Mouse (Mus musculus) inflammation-experienced regulatory T-cells (primary cell): ENCODE data around the gene Gm36864. TPM values are rescaled to one million over a fixed set of nuclear protein-coding genes. Genes with fewer than 3 reads are reported as not detected.

ENCODE experiments used
- polyA plus RNA-seq, 2 experiments: library from polyadenylated mRNA; unstranded; fragments of 100-300 nt; shearing (Covaris generic); gene quantifications; one replicate each; pipeline ENCODE4 v1.2.1; 2017

Gm36864 gene
- polyA plus RNA-seq: 1 to 10 TPM in 1 of 2 experiments, not detected in 1; 2.8 TPM

DNA sequence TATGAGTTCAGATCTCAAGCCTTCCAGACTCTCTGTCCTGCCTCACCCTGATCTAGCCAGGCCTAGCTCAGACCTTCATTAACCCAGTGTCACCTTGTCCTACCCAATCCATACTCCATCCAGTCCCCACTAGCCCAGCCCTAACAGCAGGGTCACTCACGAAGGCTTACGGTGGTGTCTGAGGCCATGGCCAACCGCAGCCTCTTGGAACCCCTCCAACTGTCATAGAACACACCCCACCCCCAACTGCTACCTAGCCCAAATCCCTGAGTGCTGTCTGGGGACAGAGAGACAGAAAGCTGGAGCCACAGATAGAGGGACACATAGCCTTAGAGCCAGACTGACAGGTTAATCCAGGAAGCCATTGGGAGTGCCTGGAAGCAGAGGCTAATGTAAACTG, at the start of gene Gm36864:
Gm36864 (plus strand) TSS at position 269 of the 400 bp plus-strand sequence.

DNA sequence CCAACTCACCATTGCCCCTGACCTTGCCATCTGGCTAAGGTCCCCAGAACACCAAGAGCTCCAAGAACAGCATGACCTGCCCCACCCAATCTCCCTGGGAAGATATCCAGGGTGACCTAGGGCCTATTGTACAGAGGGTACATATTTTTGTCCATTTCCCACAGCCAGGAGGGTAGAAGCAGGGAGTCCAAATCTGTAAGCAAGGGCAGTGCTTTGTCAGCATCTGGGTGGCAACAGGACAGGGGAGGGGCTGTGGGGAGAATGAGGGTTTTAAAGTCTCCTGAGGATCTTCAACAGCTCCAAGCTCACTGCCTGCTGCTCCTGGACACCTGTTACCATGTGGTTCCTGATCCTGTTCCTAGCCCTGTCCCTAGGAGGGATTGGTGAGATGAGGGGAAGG, 48.0 kb upstream of the Gm36864 start, which contains the start of gene Klk1b24:
Klk1b24 (plus strand) TSS at position 301 of the 400 bp plus-strand sequence.

DNA sequence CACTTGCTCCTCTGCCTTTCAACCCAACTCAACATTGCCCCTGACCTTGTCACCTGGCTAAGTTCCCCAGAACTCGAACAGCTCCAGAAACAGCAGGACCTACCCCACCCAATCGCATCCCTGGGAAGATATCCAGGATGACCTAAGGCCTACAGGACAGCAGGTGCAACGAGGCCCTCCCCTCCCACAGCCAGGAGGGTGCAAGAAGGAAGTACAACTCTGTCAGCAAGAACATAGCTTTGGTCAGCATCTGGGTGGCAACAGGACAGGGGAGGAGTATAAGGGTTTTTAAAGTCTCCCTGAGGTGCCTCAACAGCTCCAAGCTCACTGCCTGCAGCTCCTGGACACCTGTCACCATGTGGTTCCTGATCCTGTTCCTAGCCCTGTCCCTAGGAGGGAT, 38.1 kb upstream of the Gm36864 start, which contains the start of gene Klk1b3:
Klk1b3 (plus strand) TSS at position 301 of the 400 bp plus-strand sequence.

DNA sequence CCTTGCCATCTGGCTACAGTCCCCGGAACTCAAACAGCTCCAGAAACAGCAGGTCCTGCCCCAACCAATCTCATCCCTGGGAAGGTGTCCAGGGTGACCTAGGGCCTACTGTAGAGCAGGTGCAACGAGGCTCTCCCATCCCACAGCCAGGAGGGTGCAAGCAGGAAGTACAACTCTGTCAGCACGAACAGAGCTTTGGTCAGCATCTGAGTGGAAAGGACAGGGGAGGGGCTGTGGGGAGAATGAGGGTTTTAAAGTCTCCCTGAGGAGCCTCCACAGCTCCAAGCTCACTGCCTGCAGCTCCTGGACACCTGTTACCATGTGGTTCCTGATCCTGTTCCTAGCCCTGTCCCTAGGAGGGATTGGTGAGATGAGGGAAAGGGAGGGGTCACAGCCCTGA, 28.8 kb upstream of the Gm36864 start, which contains the start of gene Klk1b4:
Klk1b4 (plus strand) TSS at position 301 of the 400 bp plus-strand sequence.

DNA sequence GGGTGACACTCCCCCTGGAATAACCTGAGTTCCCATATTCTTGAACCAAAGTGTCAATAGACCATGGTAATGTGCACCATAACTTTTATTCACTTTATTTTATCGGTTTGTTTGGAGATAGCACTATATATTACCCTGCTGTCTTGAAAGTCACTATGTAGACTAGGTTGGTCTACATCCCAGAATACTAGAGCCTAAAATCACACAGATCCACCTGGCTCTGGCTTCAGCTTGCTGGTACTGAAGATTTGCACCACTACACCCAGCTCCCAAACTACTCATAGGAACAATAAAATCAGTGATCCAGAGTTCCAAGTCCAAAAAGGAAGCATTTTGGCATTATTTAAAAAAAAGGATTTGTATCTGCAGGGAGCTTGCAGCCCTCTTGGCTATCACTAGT, 20.3 kb upstream of the Gm36864 start, which contains the start of gene Klk1b5:
Klk1b5 (plus strand) TSS at position 301 of the 400 bp plus-strand sequence.

DNA sequence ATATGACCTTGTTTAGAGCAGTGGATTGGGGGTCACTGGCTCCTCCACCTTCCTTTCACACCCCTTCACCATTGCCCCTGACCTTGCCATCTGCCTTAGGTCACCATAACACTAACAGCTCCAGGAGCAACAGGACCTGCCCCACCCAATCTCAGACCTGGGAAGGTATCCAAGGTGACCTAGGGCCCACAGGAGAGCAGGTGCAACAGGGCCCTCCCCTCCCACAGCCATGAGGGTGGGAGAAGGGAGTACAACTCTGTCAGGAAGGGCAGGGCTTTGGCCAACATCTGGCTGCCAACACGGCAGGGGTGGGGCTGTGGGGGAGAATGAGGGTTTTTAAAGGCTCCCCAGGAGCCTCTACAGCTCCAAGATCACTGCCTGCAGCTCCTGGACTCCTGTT, 10.9 kb upstream of the Gm36864 start, which contains the start of gene Klk1:
Klk1 (plus strand) TSS at position 285 of the 400 bp plus-strand sequence.

DNA sequence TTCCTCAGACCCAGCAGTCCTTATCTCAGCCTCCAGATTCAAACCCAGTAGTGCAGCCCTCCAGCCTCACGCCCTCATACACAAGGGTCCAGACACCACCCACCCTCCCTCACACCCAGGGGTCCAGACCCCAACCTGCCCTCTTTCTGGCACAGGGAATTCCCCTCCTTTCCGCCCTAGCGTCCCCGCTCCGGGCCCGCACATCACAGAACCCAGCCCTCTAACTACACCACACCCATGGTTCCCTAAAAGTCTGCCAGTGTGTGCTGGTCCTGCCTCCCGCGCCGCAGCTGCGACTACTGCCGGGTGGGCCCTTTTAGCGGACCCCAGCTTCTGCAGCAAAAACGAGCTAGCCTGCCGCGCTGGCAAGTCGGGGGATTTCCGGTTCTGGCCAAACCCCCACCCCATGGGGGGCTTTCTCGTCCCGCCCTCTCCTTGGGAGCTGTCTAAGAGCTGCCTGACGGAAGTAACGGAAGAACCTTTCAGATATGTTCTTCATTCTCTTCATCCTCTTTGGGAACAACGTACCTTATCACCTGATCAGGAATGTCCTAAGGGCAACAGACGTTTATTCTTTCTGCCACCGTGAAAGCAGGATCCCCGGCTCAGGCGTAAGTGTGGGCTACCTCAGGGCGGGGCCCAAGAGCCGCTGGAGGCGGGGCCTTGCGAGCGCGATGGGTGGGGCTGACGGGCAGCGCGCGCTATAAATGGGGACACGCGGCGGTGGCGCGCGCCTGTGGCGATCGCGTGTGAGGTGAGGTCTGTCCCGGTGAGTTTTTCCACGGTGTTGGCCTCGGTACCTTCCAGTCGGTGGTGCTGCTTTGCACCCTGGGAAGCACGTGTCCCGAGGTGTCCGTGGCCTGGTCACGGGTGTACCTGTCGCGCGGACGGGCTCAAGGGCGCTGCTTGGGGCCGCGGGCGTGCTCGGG, 10.3 kb downstream of the Gm36864 start, which contains the start of the genes 1700028J19Rik and 2410002F23Rik:
1700028J19Rik (minus strand) TSS at position 641 of the 929 bp plus-strand sequence.
2410002F23Rik (plus strand) TSS at position 668 of the 929 bp plus-strand sequence.

DNA sequence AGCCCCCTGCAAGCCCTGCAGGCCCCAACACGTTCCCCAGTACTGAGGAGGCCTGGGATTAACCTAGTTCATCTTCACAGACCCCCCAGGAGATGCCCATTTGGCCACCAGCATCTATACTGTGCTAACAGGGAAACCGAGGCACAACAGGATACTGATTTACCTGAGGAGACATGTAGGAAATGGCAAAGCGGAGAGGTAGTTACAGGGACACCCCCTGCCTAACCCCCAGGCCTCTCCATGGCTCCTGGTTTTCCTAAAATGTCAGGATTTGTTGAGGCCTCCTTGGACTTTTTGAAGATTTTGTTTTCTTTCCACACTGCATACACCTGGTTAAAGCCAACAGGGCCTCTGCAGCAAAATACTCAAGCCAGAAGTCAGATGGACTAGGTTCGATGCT, 21.3 kb downstream of the Gm36864 start, which contains the start of gene Acp4:
Acp4 (minus strand) TSS at position 101 of the 400 bp plus-strand sequence.

DNA sequence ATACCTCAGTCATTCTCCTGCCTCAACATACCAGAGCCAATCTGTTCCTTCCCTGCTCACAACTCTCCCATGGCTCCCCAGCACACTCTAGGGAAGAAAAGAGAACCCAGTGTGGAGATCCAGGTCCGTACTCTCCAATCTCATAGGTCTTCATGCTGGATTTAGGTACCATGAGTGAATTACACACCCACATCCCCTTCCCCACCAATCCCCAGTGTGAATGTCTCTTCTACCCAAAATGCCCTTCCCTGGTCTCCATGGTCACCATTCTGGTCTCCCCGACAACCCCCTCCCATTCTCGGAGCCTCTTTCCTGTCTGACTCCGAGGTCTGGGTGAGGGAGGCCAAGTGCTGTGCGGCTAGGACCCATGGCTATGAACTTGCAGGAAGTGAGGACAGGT, 25.2 kb downstream of the Gm36864 start, which contains the start of gene Gm15517:
Gm15517 (plus strand) TSS at position 301 of the 400 bp plus-strand sequence.

Other genes starting within 250 kb of the Gm36864 start
- not detected for gene Klk1b11, start 240.3 kb upstream of the Gm36864 start, polyA plus RNA-seq
- under 1 TPM in 1 of 2 experiments, not detected in 1; 0.22 TPM for gene Klk1b26, start 224.0 kb upstream of the Gm36864 start, polyA plus RNA-seq
- 1 to 10 TPM; 2.7 to 3.0 TPM for gene Klk1b27, start 183.9 kb upstream of the Gm36864 start, polyA plus RNA-seq
- gene Klk1b21, start 133.8 kb upstream of the Gm36864 start, polyA plus RNA-seq: not detected
- gene Klk1b22, start 123.5 kb upstream of the Gm36864 start, polyA plus RNA-seq: not detected
- not detected for gene Klk1b16, start 99.4 kb upstream of the Gm36864 start, polyA plus RNA-seq
- under 1 TPM in 1 of 2 experiments, not detected in 1; 0.84 TPM for gene Klk1b24, start 47.9 kb upstream of the Gm36864 start, polyA plus RNA-seq
- gene Klk1b3, start 38.0 kb upstream of the Gm36864 start, polyA plus RNA-seq: not detected
- gene Klk1b4, start 28.7 kb upstream of the Gm36864 start, polyA plus RNA-seq: under 1 TPM in 1 of 2 experiments, not detected in 1; 0.59 TPM
- gene Klk1b5, start 20.2 kb upstream of the Gm36864 start, polyA plus RNA-seq: not detected
- under 1 TPM in 1 of 2 experiments, not detected in 1; 0.65 TPM for gene Klk1, start 10.8 kb upstream of the Gm36864 start, polyA plus RNA-seq
- 1 to 10 TPM; 1.5 to 4.0 TPM for gene 1700028J19Rik, start 10.5 kb downstream of the Gm36864 start, polyA plus RNA-seq
- gene 2410002F23Rik, start 10.5 kb downstream of the Gm36864 start, polyA plus RNA-seq: 100 to 1,000 TPM; 133 to 173 TPM
- 1 to 10 TPM in 1 of 2 experiments, under 1 TPM in 1; 0.18 to 1.3 TPM for gene Acp4, start 21.2 kb downstream of the Gm36864 start, polyA plus RNA-seq
- gene Gm15517, start 25.3 kb downstream of the Gm36864 start, polyA plus RNA-seq: not detected
- gene Clec11a, start 70.7 kb downstream of the Gm36864 start, polyA plus RNA-seq: under 1 TPM; 0.31 to 0.95 TPM
- under 1 TPM; 0.10 to 0.24 TPM for gene Shank1, start 74.1 kb downstream of the Gm36864 start, polyA plus RNA-seq
- gene Syt3, start 147.9 kb downstream of the Gm36864 start, polyA plus RNA-seq: under 1 TPM; 0.23 to 0.55 TPM
- gene 1700008O03Rik, start 149.6 kb downstream of the Gm36864 start, polyA plus RNA-seq: under 1 TPM; 0.47 to 0.69 TPM
- under 1 TPM; 0.18 to 0.64 TPM for gene Lrrc4b, start 192.8 kb downstream of the Gm36864 start, polyA plus RNA-seq
- gene Aspdh, start 229.2 kb downstream of the Gm36864 start, polyA plus RNA-seq: 1 to 10 TPM in 1 of 2 experiments, not detected in 1; 1.2 TPM
- 100 to 1,000 TPM in 1 of 2 experiments, 10 to 100 TPM in 1; 94.8 to 118 TPM for gene Josd2, start 231.8 kb downstream of the Gm36864 start, polyA plus RNA-seq